Mouse (Mus musculus): Measurements from ENCODE around the gene Pitpnc1. TPM values are rescaled to one million over a fixed set of nuclear protein-coding genes. Genes with fewer than 3 reads are reported as not detected.

The Pitpnc1 gene
- polyA plus RNA-seq, 1 experiment: 18.5 TPM

DNA sequence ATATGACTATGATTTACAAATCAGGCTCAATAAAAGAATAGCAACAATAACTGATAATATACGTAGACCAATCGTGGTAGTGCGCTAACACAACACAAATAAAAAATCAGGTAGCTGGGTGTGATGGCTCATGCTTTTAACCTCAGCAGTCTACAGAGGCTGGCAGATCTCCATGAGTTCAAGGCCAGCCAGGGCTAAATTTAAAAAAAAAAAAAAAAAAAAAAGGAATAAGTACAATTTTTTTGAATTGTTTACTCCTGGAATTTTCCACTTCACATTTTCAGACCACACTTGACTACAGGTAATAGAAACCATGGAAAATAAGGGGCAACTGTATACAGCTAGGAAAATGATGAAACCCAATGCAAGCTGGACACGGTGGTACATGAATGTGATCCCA is 97.3 kb downstream of the Pitpnc1 start:
- Histone ChIP-seq H3K36me3 (ENCODE audit: control insufficient read depth, insufficient read depth, low read length) (no peaks in the 10 kb centered on the region), H3K27me3 (replicated peaks; ENCODE audit: control insufficient read depth, insufficient read depth, low read length) (no peaks in the 10 kb centered on the region), H3K4me1 (ENCODE audit: control insufficient read depth, insufficient read depth, low read length) (peaks cover 25% of the 10 kb centered on the region), H3K27ac (ENCODE audit: insufficient read depth, low read depth, low read length) (no peak overlapping the region), H3K4me3 (ENCODE audit: insufficient read depth, low read depth, low read length) (no peak overlapping the region)
- TF ChIP-seq POLR2A (IDR thresholded peaks at IDR 0.05; ENCODE audit: low read depth, low read length): no peak
- no peak for TF ChIP-seq CTCF (conservative IDR thresholded peaks at IDR 0.05; ENCODE audit: insufficient read depth, insufficient read length, low read depth, low read length)
- WGBS: 92% methylated on average over 4 of the region's 4 CpGs
- no peak for DNase-seq

DNA sequence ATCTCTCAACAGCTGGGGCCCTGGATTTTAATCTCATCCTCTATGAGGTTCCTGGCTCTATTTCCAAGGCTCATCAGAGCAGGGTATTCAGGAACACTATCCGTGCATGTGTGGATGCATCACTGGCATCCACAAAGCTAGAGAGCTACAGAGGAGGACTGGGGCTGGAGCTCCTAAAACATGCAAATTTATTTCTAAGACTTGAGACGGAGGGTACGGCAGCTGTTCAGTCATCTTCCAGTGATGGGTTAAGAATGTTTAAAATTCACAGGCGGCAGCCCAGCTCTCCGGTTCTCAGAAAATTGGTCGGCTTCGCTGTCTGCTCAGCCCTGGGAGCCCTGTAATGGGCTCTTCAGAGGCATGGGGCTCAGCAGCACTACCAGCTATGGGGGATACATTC is 97.8 kb downstream of the Pitpnc1 start:
- H3K4me3 ChIP-seq (ENCODE audit: insufficient read depth, low read depth, low read length): no peak overlapping the region
- peaks cover 22% of the 10 kb centered on the region for H3K4me1 ChIP-seq (ENCODE audit: control insufficient read depth, insufficient read depth, low read length)
- H3K36me3 ChIP-seq (ENCODE audit: control insufficient read depth, insufficient read depth, low read length): no peaks in the 10 kb centered on the region
- TF ChIP-seq POLR2A (IDR thresholded peaks at IDR 0.05; ENCODE audit: low read depth, low read length) (no peak), CTCF (conservative IDR thresholded peaks at IDR 0.05; ENCODE audit: insufficient read depth, insufficient read length, low read depth, low read length) (no peak)
- DNase-seq: no peak
- WGBS: 77% methylated on average over 7 of the region's 7 CpGs
- H3K27ac ChIP-seq (ENCODE audit: insufficient read depth, low read depth, low read length): no peak overlapping the region
- H3K27me3 ChIP-seq (replicated peaks; ENCODE audit: control insufficient read depth, insufficient read depth, low read length): no peaks in the 10 kb centered on the region

DNA sequence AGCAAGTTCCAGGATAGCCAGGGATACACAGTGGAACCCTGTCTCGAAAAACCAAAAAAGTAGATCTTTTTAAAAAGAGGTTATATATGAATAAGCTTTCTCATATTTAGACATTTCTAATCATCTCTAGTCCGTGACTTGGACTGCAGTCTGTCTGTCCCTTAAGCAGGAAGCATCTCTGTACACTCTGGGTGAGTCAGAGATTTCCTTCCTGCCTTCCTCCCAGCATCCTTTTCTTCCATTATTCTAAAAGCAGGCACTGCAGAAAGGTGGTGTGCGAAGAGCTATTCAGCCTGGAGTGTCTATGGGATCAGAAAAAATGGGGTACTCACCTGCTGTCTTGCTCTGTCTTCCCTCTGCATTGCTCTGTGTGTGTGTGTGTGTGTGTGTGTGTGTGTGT is 100.0 kb downstream of the Pitpnc1 start:
- no peak overlapping the region for H3K27ac ChIP-seq (ENCODE audit: insufficient read depth, low read depth, low read length)
- H3K4me1 ChIP-seq (ENCODE audit: control insufficient read depth, insufficient read depth, low read length): peaks cover 6% of the 10 kb centered on the region; the same call in 1 of the 2 replicates
- H3K4me3 ChIP-seq (ENCODE audit: insufficient read depth, low read depth, low read length): no peak overlapping the region
- peak; percentile 29 for DNase-seq
- no peaks in the 10 kb centered on the region for H3K27me3 ChIP-seq (replicated peaks; ENCODE audit: control insufficient read depth, insufficient read depth, low read length)
- H3K36me3 ChIP-seq (ENCODE audit: control insufficient read depth, insufficient read depth, low read length): no peaks in the 10 kb centered on the region
- TF ChIP-seq CTCF (conservative IDR thresholded peaks at IDR 0.05; ENCODE audit: insufficient read depth, insufficient read length, low read depth, low read length): no peak
- TF ChIP-seq POLR2A (IDR thresholded peaks at IDR 0.05; ENCODE audit: low read depth, low read length): no peak
- 82% methylated on average over 3 of the region's 3 CpGs for WGBS

DNA sequence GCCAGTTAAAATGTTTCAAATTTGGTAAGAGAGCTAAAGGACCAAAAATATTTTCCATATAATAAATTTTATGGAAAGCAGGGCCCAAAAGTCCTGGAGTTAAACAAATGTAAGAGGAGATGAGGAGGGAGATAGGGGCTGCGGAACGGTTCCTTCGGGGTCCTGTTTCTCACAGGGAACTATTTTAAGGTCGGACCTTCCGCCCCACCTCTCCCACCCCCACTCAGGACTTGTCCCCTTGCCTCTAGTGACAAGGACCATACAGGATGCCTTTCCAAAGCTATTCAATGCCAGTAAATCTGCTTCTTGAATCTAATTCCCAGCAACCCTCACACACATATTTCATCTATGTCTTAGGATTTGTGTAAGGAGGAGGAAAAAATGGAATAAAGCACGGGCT is 100.8 kb downstream of the Pitpnc1 start:
- H3K27ac ChIP-seq (ENCODE audit: insufficient read depth, low read depth, low read length): no peak overlapping the region

DNA sequence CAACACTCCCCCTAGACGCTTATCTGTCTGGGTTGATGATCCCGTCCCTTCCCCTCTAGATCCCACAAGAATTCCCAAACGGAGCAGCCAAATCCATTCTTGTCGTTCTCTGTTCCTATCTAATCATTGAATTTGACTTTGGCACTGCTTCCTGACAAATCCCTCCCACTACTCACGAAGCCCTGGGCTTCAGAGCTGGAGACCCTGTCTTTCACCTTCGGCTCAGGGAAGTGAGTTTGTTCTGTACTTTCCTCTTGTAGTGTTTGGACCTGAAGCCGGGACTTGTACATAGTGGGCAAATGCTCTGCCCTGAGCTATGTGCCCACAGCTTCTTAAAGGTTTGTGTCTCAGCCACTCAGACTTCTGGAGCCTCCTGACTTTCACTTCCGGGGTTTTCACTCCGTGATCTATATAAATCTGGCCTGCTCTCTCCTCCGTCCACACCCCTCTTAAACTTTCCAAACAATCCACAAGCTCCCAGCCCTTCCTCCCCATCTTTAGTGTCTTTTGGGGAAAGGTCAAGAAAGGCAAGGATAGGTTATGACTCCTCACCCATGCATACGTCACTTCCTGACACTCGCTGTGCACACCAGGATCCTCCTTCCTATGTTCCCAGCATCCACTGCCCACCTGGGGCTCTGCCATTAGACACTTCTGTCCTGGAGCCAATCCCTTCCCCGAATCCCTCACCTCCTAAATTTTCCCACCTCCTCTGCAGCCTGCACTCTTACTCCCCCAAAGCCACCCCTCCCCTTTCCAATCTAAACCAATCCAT is 104.4 kb downstream of the Pitpnc1 start:
- no peak for DNase-seq
- H3K27ac ChIP-seq (ENCODE audit: insufficient read depth, low read depth, low read length): no peak overlapping the region
- no peaks in the 10 kb centered on the region for H3K4me1 ChIP-seq (ENCODE audit: control insufficient read depth, insufficient read depth, low read length)
- no peak overlapping the region for H3K4me3 ChIP-seq (ENCODE audit: insufficient read depth, low read depth, low read length)
- no peaks in the 10 kb centered on the region for H3K36me3 ChIP-seq (ENCODE audit: control insufficient read depth, insufficient read depth, low read length)
- 73% methylated on average over 13 of the region's 13 CpGs for WGBS
- TF ChIP-seq POLR2A (IDR thresholded peaks at IDR 0.05; ENCODE audit: low read depth, low read length): no peak
- TF ChIP-seq CTCF (conservative IDR thresholded peaks at IDR 0.05; ENCODE audit: insufficient read depth, insufficient read length, low read depth, low read length): no peak
- no peaks in the 10 kb centered on the region for H3K27me3 ChIP-seq (replicated peaks; ENCODE audit: control insufficient read depth, insufficient read depth, low read length)

More for the DNA sequence above, 100.8 kb downstream of the Pitpnc1 start:
- WGBS: 88% methylated on average over 6 of the region's 6 CpGs
- Histone ChIP-seq H3K36me3 (ENCODE audit: control insufficient read depth, insufficient read depth, low read length) (no peaks in the 10 kb centered on the region), H3K27me3 (replicated peaks; ENCODE audit: control insufficient read depth, insufficient read depth, low read length) (no peaks in the 10 kb centered on the region), H3K4me1 (ENCODE audit: control insufficient read depth, insufficient read depth, low read length) (no peaks in the 10 kb centered on the region), H3K4me3 (ENCODE audit: insufficient read depth, low read depth, low read length) (no peak overlapping the region)
- DNase-seq: no peak
- TF ChIP-seq CTCF (conservative IDR thresholded peaks at IDR 0.05; ENCODE audit: insufficient read depth, insufficient read length, low read depth, low read length) (no peak), POLR2A (IDR thresholded peaks at IDR 0.05; ENCODE audit: low read depth, low read length) (no peak)

DNA sequence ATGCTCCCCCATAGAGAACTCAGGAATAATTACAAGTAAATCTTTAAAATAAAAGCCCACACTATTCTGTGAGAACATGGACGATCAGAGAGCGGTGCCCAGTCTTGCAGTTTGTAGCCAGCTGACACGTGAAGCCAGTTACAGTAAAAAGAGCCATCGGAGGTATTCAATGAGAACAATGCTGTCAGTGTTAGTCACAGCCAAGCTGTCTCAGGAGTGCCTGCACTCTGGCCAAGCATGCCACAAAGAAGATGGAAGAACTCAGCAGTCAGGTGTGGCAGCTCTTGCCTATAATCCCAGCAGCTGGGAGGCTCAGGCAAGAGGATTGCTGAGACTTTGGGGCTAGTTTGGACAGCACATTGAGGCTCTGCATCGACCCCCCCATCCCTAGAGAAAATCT is 111.8 kb downstream of the Pitpnc1 start:
- WGBS: 72% methylated on average over 5 of the region's 5 CpGs
- Histone ChIP-seq H3K4me1 (ENCODE audit: control insufficient read depth, insufficient read depth, low read length) (peaks cover 15% of the 10 kb centered on the region), H3K4me3 (ENCODE audit: insufficient read depth, low read depth, low read length) (no peak overlapping the region), H3K27me3 (replicated peaks; ENCODE audit: control insufficient read depth, insufficient read depth, low read length) (no peaks in the 10 kb centered on the region), H3K27ac (ENCODE audit: insufficient read depth, low read depth, low read length) (no peak overlapping the region), H3K36me3 (ENCODE audit: control insufficient read depth, insufficient read depth, low read length) (no peaks in the 10 kb centered on the region)
- DNase-seq: no peak
- no peak for TF ChIP-seq CTCF (conservative IDR thresholded peaks at IDR 0.05; ENCODE audit: insufficient read depth, insufficient read length, low read depth, low read length)
- no peak for TF ChIP-seq POLR2A (IDR thresholded peaks at IDR 0.05; ENCODE audit: low read depth, low read length)

DNA sequence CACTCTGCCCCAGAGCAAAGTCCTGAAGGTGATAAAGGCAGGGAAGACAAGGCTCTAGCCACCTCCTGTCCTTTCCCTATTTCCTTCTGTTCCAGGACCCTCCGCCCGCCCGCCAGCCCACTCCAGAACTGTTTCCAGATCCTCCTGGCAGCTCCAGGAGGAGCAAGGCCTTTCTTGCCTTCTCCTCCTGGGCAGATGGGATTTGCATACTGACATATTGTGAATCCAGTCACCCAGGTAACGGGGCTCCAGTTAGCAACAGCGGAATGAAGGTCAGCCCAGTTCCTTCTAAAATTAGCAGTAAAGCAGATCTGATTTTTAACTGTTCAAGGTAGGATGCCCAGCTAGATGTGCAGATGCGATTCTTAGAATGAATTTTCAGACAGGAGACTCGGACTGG is 114.3 kb downstream of the Pitpnc1 start:
- H3K4me3 ChIP-seq (ENCODE audit: insufficient read depth, low read depth, low read length): no peak overlapping the region
- H3K36me3 ChIP-seq (ENCODE audit: control insufficient read depth, insufficient read depth, low read length): no peaks in the 10 kb centered on the region
- no peak for TF ChIP-seq POLR2A (IDR thresholded peaks at IDR 0.05; ENCODE audit: low read depth, low read length)
- no peak for TF ChIP-seq CTCF (conservative IDR thresholded peaks at IDR 0.05; ENCODE audit: insufficient read depth, insufficient read length, low read depth, low read length)
- H3K27ac ChIP-seq (ENCODE audit: insufficient read depth, low read depth, low read length): peak overlapping the region; percentile 36; the same call in 1 of the 2 replicates
- H3K27me3 ChIP-seq (replicated peaks; ENCODE audit: control insufficient read depth, insufficient read depth, low read length): no peaks in the 10 kb centered on the region
- DNase-seq: peak; percentile 25
- peaks cover 15% of the 10 kb centered on the region for H3K4me1 ChIP-seq (ENCODE audit: control insufficient read depth, insufficient read depth, low read length)
- WGBS: 66% methylated on average over 7 of the region's 7 CpGs
